Mouse (Mus musculus): ENCODE data around the gene Sh3glb1.
"Not testable (repeated sequence)": the region's sequence is repeated elsewhere in the genome, so short reads cannot be mapped to it uniquely, and the experiment has no call there.

Gene Sh3glb1

GRCm38 (mm10) chr3:144719901-144720747 lies at the start of gene Sh3glb1:
TSS of gene Sh3glb1 (minus strand) at chr3:144720335.
- peak; percentile 93 to 94 for DNase-seq (ENCODE audit: low spot score in 2 of 2)

GRCm38 (mm10) chr3:144765161-144765560 lies 45.0 kb upstream of the Sh3glb1 start:
- DNase-seq (ENCODE audit: low spot score in 2 of 2): no peak

- no peak for DNase-seq (ENCODE audit: low spot score in 2 of 2)
Measured at GRCm38 (mm10) chr3:144761454-144761853, 41.3 kb upstream of the Sh3glb1 start.

- no peak for DNase-seq (ENCODE audit: low spot score in 2 of 2)
Measured at GRCm38 (mm10) chr3:144760592-144761309, 40.6 kb upstream of the Sh3glb1 start, which contains the start of gene Clca3a1. TSS of gene Clca3a1 (minus strand) at chr3:144760977.

GRCm38 (mm10) chr3:144759719-144760118 lies 39.6 kb upstream of the Sh3glb1 start:
- DNase-seq (ENCODE audit: low spot score in 2 of 2): no peak

- DNase-seq (ENCODE audit: low spot score in 2 of 2): not testable (repeated sequence)
Measured at GRCm38 (mm10) chr3:144756103-144756502, 36.0 kb upstream of the Sh3glb1 start.

- no peak for DNase-seq (ENCODE audit: low spot score in 2 of 2)
Measured at GRCm38 (mm10) chr3:144753120-144753519, 33.0 kb upstream of the Sh3glb1 start.

GRCm38 (mm10) chr3:144749062-144749963 lies 29.2 kb upstream of the Sh3glb1 start:
- not testable (repeated sequence) for DNase-seq (ENCODE audit: low spot score in 2 of 2)

- not testable (repeated sequence) for DNase-seq (ENCODE audit: low spot score in 2 of 2)
Measured at GRCm38 (mm10) chr3:144747706-144748105, 27.6 kb upstream of the Sh3glb1 start.

- not testable (repeated sequence) for DNase-seq (ENCODE audit: low spot score in 2 of 2)
Measured at GRCm38 (mm10) chr3:144738396-144738795, 18.3 kb upstream of the Sh3glb1 start.

- DNase-seq (ENCODE audit: low spot score in 2 of 2): peak in 1 of 2 experiments; percentile 9
Measured at GRCm38 (mm10) chr3:144736831-144737230, 16.7 kb upstream of the Sh3glb1 start.

- no peak for DNase-seq (ENCODE audit: low spot score in 2 of 2)
Measured at GRCm38 (mm10) chr3:144723455-144723854, 3.3 kb upstream of the Sh3glb1 start.

GRCm38 (mm10) chr3:144722566-144722965 lies 2.4 kb upstream of the Sh3glb1 start:
- not testable (repeated sequence) for DNase-seq (ENCODE audit: low spot score in 2 of 2)

- no peak for DNase-seq (ENCODE audit: low spot score in 2 of 2)
Measured at GRCm38 (mm10) chr3:144721860-144722256, 1.7 kb upstream of the Sh3glb1 start.

GRCm38 (mm10) chr3:144721077-144721859 lies 1.1 kb upstream of the Sh3glb1 start:
- no peak for DNase-seq (ENCODE audit: low spot score in 2 of 2)

GRCm38 (mm10) chr3:144719088-144719900 lies 841 bp downstream of the Sh3glb1 start:
- DNase-seq (ENCODE audit: low spot score in 2 of 2): peak in 1 of 2 experiments; percentile 34

- DNase-seq (ENCODE audit: low spot score in 2 of 2): no peak
Measured at GRCm38 (mm10) chr3:144718706-144719087, 1.4 kb downstream of the Sh3glb1 start.

GRCm38 (mm10) chr3:144717835-144718234 lies 2.3 kb downstream of the Sh3glb1 start:
- DNase-seq (ENCODE audit: low spot score in 2 of 2): no peak

GRCm38 (mm10) chr3:144717121-144717520 lies 3.0 kb downstream of the Sh3glb1 start:
- DNase-seq (ENCODE audit: low spot score in 2 of 2): no peak

- no peak for DNase-seq (ENCODE audit: low spot score in 2 of 2)
Measured at GRCm38 (mm10) chr3:144715901-144716300, 4.2 kb downstream of the Sh3glb1 start.

Measured in right cerebral cortex, postnatal 36 days (tissue).